Mouse (Mus musculus) kidney, postnatal 0 days (tissue): ENCODE data around the gene Bbs9. TPM values are rescaled to one million over a fixed set of nuclear protein-coding genes. Genes with fewer than 3 reads are reported as not detected.
A peak's percentile ranks its signal among the peaks of the same experiment; 100 is the strongest.

Source experiments
- ATAC-seq: fragments of 200-750 bp; cut with Nextera tagmentation; replicated peaks from 2 replicates; pipeline ENCODE4 v1.8.0; 2017; ENCODE audit warnings: low read depth, moderate number of reproducible peaks, moderate TSS enrichment, moderate library complexity; ENCODE audit not compliant: low FRiP score
- DNase-seq: peaks from one replicate; pipeline ENCODE4 v3.0.0-alpha.2; 2016; ENCODE audit warnings: low spot score
- H3K27ac ChIP-seq: fragments of 300-500 bp; sonication (generic); 2 replicates; pipeline ENCODE4 v1.5.1; 2014; ENCODE audit warnings: mild to moderate bottlenecking
- H3K27me3 ChIP-seq: fragments of 300-500 bp; sonication (generic); 2 replicates; pipeline ENCODE4 v1.6.1; 2014; ENCODE audit warnings: low read length, mixed read lengths; ENCODE audit not compliant: insufficient read depth
- H3K36me3 ChIP-seq: fragments of 300-500 bp; sonication (generic); 2 replicates; pipeline ENCODE4 v1.6.1; 2014; ENCODE audit warnings: low read length, mixed read lengths; ENCODE audit not compliant: insufficient read depth
- H3K4me1 ChIP-seq: fragments of 300-500 bp; sonication (generic); replicated peaks from 2 replicates; pipeline ENCODE4 v1.6.1; 2014; ENCODE audit warnings: antibody characterized with exemption, low read length, mixed read lengths; ENCODE audit not compliant: insufficient read depth
- H3K4me2 ChIP-seq: fragments of 300-500 bp; sonication (generic); 2 replicates; pipeline ENCODE4 v1.6.1; 2014; ENCODE audit warnings: mild to moderate bottlenecking, low read length, moderate library complexity, mixed read lengths
- H3K4me3 ChIP-seq: fragments of 300-500 bp; sonication (generic); replicated peaks from 2 replicates; pipeline ENCODE4 v1.5.1; 2014; ENCODE audit warnings: low read depth, low read length
- H3K9ac ChIP-seq: fragments of 300-500 bp; sonication (generic); 2 replicates; pipeline ENCODE4 v1.6.1; 2014; ENCODE audit warnings: low read depth, low read length
- H3K9me3 ChIP-seq: fragments of 300-500 bp; sonication (generic); replicated peaks from 2 replicates; pipeline ENCODE4 v1.6.1; 2016; ENCODE audit warnings: low read length, inconsistent platforms, mixed read lengths
- CTCF ChIP-seq: IDR thresholded peaks from 2 replicates; pipeline ENCODE4 v1.5.1; 2016; ENCODE audit warnings: antibody characterized with exemption, low read depth, mild to moderate bottlenecking, moderate library complexity
- whole genome bisulfite sequencing: fragments of 180-500 bp; shearing (Covaris S2); extraction: QIAGEN DNeasy Blood & Tissue Kit; methylation state at CpG from one replicate; pipeline ENCODE4 v1.1.7; 2014; 5-methylcytosine and 5-hydroxymethylcytosine counted together
- polyA plus RNA-seq: library from polyadenylated mRNA; unstranded; fragments of >200 nt; fragmentation: Nextera tagmentation; extraction: Ambion mirVana; gene quantifications from 2 replicates; pipeline ENCODE4 v1.2.1, GENCODE M21; 2015

Gene Bbs9
- polyA plus RNA-seq, 1 experiment from 2014 or later = 10.1 TPM

- Histone ChIP-seq H3K4me2 (no peak overlapping the region), H3K27me3 (no peaks in the 10 kb centered on the region), H3K36me3 (no peaks in the 10 kb centered on the region), H3K4me1 (no peaks in the 10 kb centered on the region), H3K27ac (no peak overlapping the region), H3K9me3 (no peaks in the 10 kb centered on the region), H3K4me3 (no peak overlapping the region), H3K9ac (no peak overlapping the region)
- no peak for TF ChIP-seq CTCF
- WGBS = 85% methylated on average over 10 of the region's 10 CpGs
- no peak for DNase-seq
- no peak for ATAC-seq
Observed at GRCm38 (mm10) chr9:22541130-22541529, 65.6 kb downstream of the Bbs9 start.

DNA sequence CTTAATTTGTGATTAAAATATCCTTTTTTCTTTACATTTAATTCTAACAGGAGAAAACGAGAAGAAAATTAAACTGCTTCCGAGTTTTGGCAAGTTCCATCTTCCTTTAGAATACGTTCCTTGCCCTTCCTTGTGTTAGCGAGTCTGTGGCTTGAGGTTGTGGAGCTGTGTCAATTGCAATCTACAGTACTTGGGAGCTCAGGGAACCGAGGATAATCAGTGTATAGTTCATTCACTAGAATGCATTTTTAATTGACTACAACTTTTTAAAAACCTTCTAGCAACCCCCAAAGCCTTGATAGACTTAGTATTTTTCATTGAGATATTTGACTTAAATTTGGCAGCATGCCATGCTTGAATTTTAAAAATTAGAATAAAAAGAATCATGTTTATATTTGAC lies 68.0 kb downstream of the Bbs9 start:
- no peaks in the 10 kb centered on the region for H3K4me1 ChIP-seq
- DNase-seq (no peak), ATAC-seq (no peak)
- H3K27ac ChIP-seq = no peak overlapping the region
- no peaks in the 10 kb centered on the region for H3K27me3 ChIP-seq
- WGBS = 81% methylated on average over 5 of the region's 5 CpGs
- no peak overlapping the region for H3K4me2 ChIP-seq
- TF ChIP-seq CTCF = no peak
- H3K9me3 ChIP-seq = no peaks in the 10 kb centered on the region
- H3K4me3 ChIP-seq = no peak overlapping the region
- H3K9ac ChIP-seq = no peak overlapping the region
- no peaks in the 10 kb centered on the region for H3K36me3 ChIP-seq

GRCm38 (mm10) chr9:22544349-22545341 lies 69.1 kb downstream of the Bbs9 start:
- no peak overlapping the region for H3K4me2 ChIP-seq
- no peaks in the 10 kb centered on the region for H3K27me3 ChIP-seq
- H3K9me3 ChIP-seq = no peaks in the 10 kb centered on the region
- no peak overlapping the region for H3K27ac ChIP-seq
- no peak overlapping the region for H3K4me3 ChIP-seq
- no peak for DNase-seq
- no peak for ATAC-seq
- H3K36me3 ChIP-seq = no peaks in the 10 kb centered on the region
- no peak for TF ChIP-seq CTCF
- H3K4me1 ChIP-seq = no peaks in the 10 kb centered on the region
- H3K9ac ChIP-seq = no peak overlapping the region
- WGBS = 50% methylated on average over 9 of the region's 9 CpGs

GRCm38 (mm10) chr9:22551273-22551672 lies 75.8 kb downstream of the Bbs9 start:
- Histone ChIP-seq H3K9me3 (no peaks in the 10 kb centered on the region), H3K27ac (no peak overlapping the region), H3K4me3 (no peak overlapping the region), H3K27me3 (no peaks in the 10 kb centered on the region), H3K4me2 (no peak overlapping the region), H3K4me1 (no peaks in the 10 kb centered on the region), H3K9ac (no peak overlapping the region), H3K36me3 (no peaks in the 10 kb centered on the region)
- 55% methylated on average over 1 of the region's 1 CpGs for WGBS
- no peak for ATAC-seq
- TF ChIP-seq CTCF = no peak
- no peak for DNase-seq

DNA sequence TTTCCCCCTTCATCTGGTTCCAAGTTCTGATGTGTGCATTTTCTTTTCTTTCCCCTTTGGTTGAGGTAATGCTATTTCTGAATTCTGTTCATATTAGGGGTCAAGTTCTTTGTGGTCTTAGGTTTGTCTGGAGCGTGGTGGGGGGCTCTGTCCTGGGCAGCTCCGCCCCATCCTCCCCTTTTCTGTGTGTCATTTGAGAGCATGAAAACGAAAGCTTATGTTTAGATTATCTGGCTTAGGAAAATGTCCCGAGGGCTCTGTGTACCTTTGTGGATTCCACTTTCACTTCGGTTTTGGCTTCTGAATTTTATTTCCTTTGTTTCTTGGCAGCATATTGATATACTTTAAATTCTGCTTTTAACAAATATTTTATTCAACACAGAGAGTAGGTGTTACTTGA lies 80.6 kb downstream of the Bbs9 start:
- no peak for TF ChIP-seq CTCF
- no peaks in the 10 kb centered on the region for H3K4me1 ChIP-seq
- no peak overlapping the region for H3K4me2 ChIP-seq
- no peak overlapping the region for H3K9ac ChIP-seq
- no peak for DNase-seq
- H3K27me3 ChIP-seq = no peaks in the 10 kb centered on the region
- no peak for ATAC-seq
- H3K9me3 ChIP-seq = no peaks in the 10 kb centered on the region
- no peak overlapping the region for H3K4me3 ChIP-seq
- H3K36me3 ChIP-seq = no peaks in the 10 kb centered on the region
- 33% methylated on average over 5 of the region's 5 CpGs for WGBS
- no peak overlapping the region for H3K27ac ChIP-seq

- no peaks in the 10 kb centered on the region for H3K4me1 ChIP-seq
- TF ChIP-seq CTCF = peak; percentile 89
- H3K9me3 ChIP-seq = no peaks in the 10 kb centered on the region
- ATAC-seq (peak; percentile 49; the same call in 1 of the 2 replicates), DNase-seq (peak; percentile 71)
- WGBS = 28% methylated on average over 13 of the region's 13 CpGs
- no peak overlapping the region for H3K4me3 ChIP-seq
- no peaks in the 10 kb centered on the region for H3K36me3 ChIP-seq
- no peak overlapping the region for H3K4me2 ChIP-seq
- no peak overlapping the region for H3K9ac ChIP-seq
- no peak overlapping the region for H3K27ac ChIP-seq
- no peaks in the 10 kb centered on the region for H3K27me3 ChIP-seq
Observed at GRCm38 (mm10) chr9:22557467-22557866, 82.0 kb downstream of the Bbs9 start.
